Mouse (Mus musculus) forebrain, postnatal 0 days (tissue): Measurements from ENCODE around the gene Spock3. TPM values are rescaled to one million over a fixed set of nuclear protein-coding genes. Genes with fewer than 3 reads are reported as not detected.
"Not testable (repeated sequence)": the region's sequence is repeated elsewhere in the genome, so short reads cannot be mapped to it uniquely, and the experiment has no call there.

Source experiments
- ATAC-seq: fragments of 200-750 bp; cut with Nextera tagmentation; 2 replicates; pipeline ENCODE4 v1.8.0; 2017; ENCODE audit warnings: mild to moderate bottlenecking, moderate library complexity
- DNase-seq: peaks from one replicate; pipeline ENCODE4 v3.0.0-alpha.2; 2015
- H3K27ac ChIP-seq: fragments of 300-500 bp; sonication (generic); 2 replicates; pipeline ENCODE4 v1.5.1; 2014; ENCODE audit warnings: low read depth, mild to moderate bottlenecking, antibody characterized with exemption, low read length, moderate library complexity, mixed read lengths
- H3K27me3 ChIP-seq: fragments of 300-500 bp; sonication (generic); 2 replicates; pipeline ENCODE4 v1.6.1; 2014; ENCODE audit warnings: mild to moderate bottlenecking, low read length, mixed read lengths; ENCODE audit not compliant: insufficient read depth
- H3K36me3 ChIP-seq: fragments of 300-500 bp; sonication (generic); 2 replicates; pipeline ENCODE4 v1.6.1; 2014; ENCODE audit warnings: mild to moderate bottlenecking, moderate library complexity; ENCODE audit not compliant: insufficient read depth
- H3K4me1 ChIP-seq: fragments of 300-500 bp; sonication (generic); 2 replicates; pipeline ENCODE4 v1.6.1; 2014; ENCODE audit warnings: antibody characterized with exemption; ENCODE audit not compliant: insufficient read depth
- H3K4me2 ChIP-seq: fragments of 300-500 bp; sonication (generic); 2 replicates; pipeline ENCODE4 v1.6.1; 2014; ENCODE audit warnings: low read depth, mild to moderate bottlenecking, moderate library complexity
- H3K4me3 ChIP-seq: fragments of 300-500 bp; sonication (generic); 2 replicates; pipeline ENCODE4 v1.5.1; 2014; ENCODE audit warnings: low read depth, low read length, mixed read lengths
- H3K9ac ChIP-seq: fragments of 300-500 bp; sonication (generic); 2 replicates; pipeline ENCODE4 v1.6.1; 2014; ENCODE audit warnings: mild to moderate bottlenecking
- H3K9me3 ChIP-seq: fragments of 300-500 bp; sonication (generic); 2 replicates; pipeline ENCODE4 v1.6.1; 2016; ENCODE audit warnings: low read length
- CTCF ChIP-seq: sonication (generic); IDR thresholded peaks from 2 replicates; pipeline ENCODE4 v1.5.1; 2016; ENCODE audit warnings: antibody characterized with exemption, control low read depth, low read depth
- WGBS: fragments of 180-500 bp; shearing (Covaris S2); extraction: QIAGEN DNeasy Blood & Tissue Kit; methylation state at CpG from one replicate; pipeline ENCODE4 v1.1.7; 2014; 5-methylcytosine and 5-hydroxymethylcytosine counted together
- polyA plus RNA-seq: library from polyadenylated mRNA; unstranded; fragments of >200 nt; fragmentation: Nextera tagmentation; extraction: Ambion mirVana; gene quantifications from 2 replicates; pipeline ENCODE4 v1.2.1, GENCODE M21; 2015
- total RNA-seq: library from RNA; depleted of rRNA; stranded (reverse); fragments of >200 nt; gene quantifications from 2 replicates; pipeline ENCODE4 v1.2.3, GENCODE M21; 2014

The Spock3 gene
- total and polyA plus RNA-seq, 2 experiments from 2014 or later, result 56.4 to 62.3 TPM

- no peak for ATAC-seq
- Histone ChIP-seq H3K4me3 (no peak overlapping the region), H3K9me3 (no peaks in the 10 kb centered on the region), H3K27ac (no peak overlapping the region), H3K4me2 (no peak overlapping the region), H3K4me1 (no peaks in the 10 kb centered on the region), H3K27me3 (no peaks in the 10 kb centered on the region), H3K36me3 (no peaks in the 10 kb centered on the region), H3K9ac (no peak overlapping the region)
- 49% methylated on average over 1 of the region's 1 CpGs for WGBS
- DNase-seq, result no peak
- TF ChIP-seq CTCF, result no peak
Measured at GRCm38 (mm10) chr8:63109761-63110160, 159.0 kb downstream of the Spock3 start.

- Histone ChIP-seq H3K9me3 (no peaks in the 10 kb centered on the region), H3K4me2 (no peak overlapping the region), H3K4me1 (no peaks in the 10 kb centered on the region), H3K4me3 (no peak overlapping the region), H3K9ac (no peak overlapping the region), H3K27me3 (no peaks in the 10 kb centered on the region), H3K36me3 (no peaks in the 10 kb centered on the region), H3K27ac (no peak overlapping the region)
- no peak for TF ChIP-seq CTCF
- DNase-seq, result no peak
- no peak for ATAC-seq
- WGBS, result 56% methylated on average over 1 of the region's 1 CpGs
Measured at GRCm38 (mm10) chr8:63112919-63113318, 162.1 kb downstream of the Spock3 start.

GRCm38 (mm10) chr8:63120508-63120907 is 169.7 kb downstream of the Spock3 start:
- H3K4me2 ChIP-seq, result no peak overlapping the region
- no peak overlapping the region for H3K27ac ChIP-seq
- no peak overlapping the region for H3K4me3 ChIP-seq
- no peak for DNase-seq
- no peaks in the 10 kb centered on the region for H3K9me3 ChIP-seq
- no peaks in the 10 kb centered on the region for H3K27me3 ChIP-seq
- no peak overlapping the region for H3K9ac ChIP-seq
- 52% methylated on average over 2 of the region's 2 CpGs for WGBS
- H3K4me1 ChIP-seq, result no peaks in the 10 kb centered on the region
- TF ChIP-seq CTCF, result no peak
- no peak for ATAC-seq
- H3K36me3 ChIP-seq, result no peaks in the 10 kb centered on the region

DNA sequence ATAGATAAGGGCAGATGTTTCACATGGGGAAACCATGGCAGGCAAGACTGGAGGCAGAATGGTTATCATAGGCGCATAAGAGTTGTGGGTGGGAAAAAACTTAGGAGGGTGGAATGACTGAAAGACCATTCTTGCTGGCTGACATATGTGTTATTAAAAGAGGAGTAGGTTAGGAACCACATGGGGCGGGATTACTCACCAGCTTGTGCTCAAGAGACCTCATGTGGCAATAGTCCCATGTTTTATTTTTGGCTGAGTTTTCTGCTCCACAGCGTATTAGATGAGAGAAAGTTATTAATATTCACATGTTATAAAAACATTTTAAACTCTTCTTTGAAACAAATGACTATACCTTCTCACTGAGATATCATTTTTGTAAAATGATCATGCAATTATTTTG is 184.6 kb downstream of the Spock3 start:
- Histone ChIP-seq H3K4me1 (no peaks in the 10 kb centered on the region), H3K27ac (no peak overlapping the region), H3K36me3 (no peaks in the 10 kb centered on the region), H3K27me3 (no peaks in the 10 kb centered on the region), H3K9ac (no peak overlapping the region), H3K4me2 (no peak overlapping the region), H3K4me3 (no peak overlapping the region), H3K9me3 (no peaks in the 10 kb centered on the region)
- DNase-seq (no peak), ATAC-seq (no peak)
- 95% methylated on average over 3 of the region's 3 CpGs for WGBS
- no peak for TF ChIP-seq CTCF

- not testable (repeated sequence) for H3K36me3 ChIP-seq, H3K4me1 ChIP-seq, H3K9me3 ChIP-seq, ATAC-seq, H3K4me2 ChIP-seq, H3K9ac ChIP-seq, H3K27me3 ChIP-seq, H3K4me3 ChIP-seq, DNase-seq, H3K27ac ChIP-seq
- WGBS, result 62% methylated on average over 2 of the region's 2 CpGs
Measured at GRCm38 (mm10) chr8:63163861-63164260, 213.1 kb downstream of the Spock3 start.

DNA sequence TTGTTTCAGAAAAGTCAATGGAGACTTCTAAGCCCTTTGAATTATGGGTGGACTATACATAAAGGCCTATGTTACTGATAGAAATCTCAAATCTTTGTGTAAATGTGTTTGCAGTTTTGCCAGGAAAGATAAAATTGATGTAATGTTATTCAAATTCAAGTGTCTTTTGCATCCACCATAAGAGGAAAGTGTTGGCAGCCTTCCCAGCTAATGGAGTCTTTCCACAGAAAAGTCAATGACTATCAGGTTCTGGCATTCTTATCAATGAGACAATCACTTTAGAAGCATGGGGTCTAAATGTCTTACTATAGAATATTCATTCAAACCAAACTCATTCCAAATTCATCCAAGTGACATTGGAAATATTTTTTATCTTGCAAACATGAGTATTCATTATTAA is 214.5 kb downstream of the Spock3 start:
- H3K9me3 ChIP-seq, result no peaks in the 10 kb centered on the region
- no peak for DNase-seq
- H3K4me3 ChIP-seq, result no peak overlapping the region
- H3K4me2 ChIP-seq, result no peak overlapping the region
- no peaks in the 10 kb centered on the region for H3K4me1 ChIP-seq
- H3K36me3 ChIP-seq, result no peaks in the 10 kb centered on the region
- no peak overlapping the region for H3K9ac ChIP-seq
- no peak overlapping the region for H3K27ac ChIP-seq
- no peaks in the 10 kb centered on the region for H3K27me3 ChIP-seq
- ATAC-seq, result no peak
- no peak for TF ChIP-seq CTCF

GRCm38 (mm10) chr8:63169956-63170355 is 219.1 kb downstream of the Spock3 start:
- Histone ChIP-seq H3K4me2 (no peak overlapping the region), H3K9ac (no peak overlapping the region), H3K4me1 (no peaks in the 10 kb centered on the region), H3K27ac (no peak overlapping the region), H3K36me3 (no peaks in the 10 kb centered on the region), H3K27me3 (no peaks in the 10 kb centered on the region), H3K4me3 (no peak overlapping the region), H3K9me3 (no peaks in the 10 kb centered on the region)
- no peak for ATAC-seq
- no peak for TF ChIP-seq CTCF
- DNase-seq, result no peak

DNA sequence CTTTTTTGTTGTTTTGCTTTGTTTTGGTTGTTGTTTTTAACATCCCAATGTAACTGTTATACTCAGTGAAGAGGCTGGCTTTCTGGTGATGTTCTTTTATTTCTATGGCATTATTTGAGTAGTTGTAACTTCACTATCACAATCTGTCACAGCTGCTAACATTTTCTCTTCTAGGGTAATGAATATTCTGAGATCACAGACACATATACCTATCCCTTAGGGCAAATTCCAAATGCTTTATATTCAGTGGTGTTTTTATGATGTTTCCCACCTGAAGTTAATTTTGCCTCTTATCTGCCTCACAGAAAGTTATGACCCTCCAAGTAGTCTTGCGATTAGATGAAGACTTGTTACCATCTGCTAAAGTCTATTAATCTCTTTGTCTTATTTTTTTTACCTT is 230.5 kb downstream of the Spock3 start:
- no peak overlapping the region for H3K4me3 ChIP-seq
- no peak for ATAC-seq
- no peak overlapping the region for H3K4me2 ChIP-seq

More for the DNA sequence above, 230.5 kb downstream of the Spock3 start:
- no peak overlapping the region for H3K9ac ChIP-seq
- no peaks in the 10 kb centered on the region for H3K9me3 ChIP-seq
- no peak overlapping the region for H3K27ac ChIP-seq
- H3K27me3 ChIP-seq, result no peaks in the 10 kb centered on the region
- TF ChIP-seq CTCF, result no peak
- DNase-seq, result no peak
- no peaks in the 10 kb centered on the region for H3K36me3 ChIP-seq
- no peaks in the 10 kb centered on the region for H3K4me1 ChIP-seq
- 87% methylated on average over 1 of the region's 1 CpGs for WGBS
